Mouse (Mus musculus): ENCODE data around the gene Snip1.

The Snip1 gene

GRCm38 (mm10) chr4:125101334-125101733 lies 34.9 kb downstream of the Snip1 start:
- DNase-seq, result no peak

DNA sequence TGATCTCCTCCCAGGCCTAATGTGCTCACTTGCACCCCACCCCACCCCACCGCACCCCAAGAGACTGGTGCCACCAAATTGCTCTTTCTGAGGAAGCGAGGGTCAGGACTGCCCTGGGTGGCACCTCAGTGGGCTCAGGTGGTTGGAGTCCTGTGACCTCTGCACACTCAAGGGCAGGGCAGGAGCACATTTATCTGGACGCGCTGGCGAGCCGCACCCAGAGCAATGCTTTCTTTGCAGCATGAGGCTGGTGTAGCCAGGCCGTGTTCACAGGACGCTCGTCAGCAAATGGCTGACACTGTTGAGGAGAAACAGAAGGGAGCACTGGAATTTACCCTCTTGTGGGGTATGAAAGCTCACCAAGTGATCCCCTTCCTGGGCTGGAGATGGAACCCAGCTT lies 38.9 kb downstream of the Snip1 start:
- DNase-seq, result no peak

- peak; percentile 72 for DNase-seq
These were observed 48.2 kb downstream of the Snip1 start for GRCm38 (mm10) chr4:125114638-125115037.

DNA sequence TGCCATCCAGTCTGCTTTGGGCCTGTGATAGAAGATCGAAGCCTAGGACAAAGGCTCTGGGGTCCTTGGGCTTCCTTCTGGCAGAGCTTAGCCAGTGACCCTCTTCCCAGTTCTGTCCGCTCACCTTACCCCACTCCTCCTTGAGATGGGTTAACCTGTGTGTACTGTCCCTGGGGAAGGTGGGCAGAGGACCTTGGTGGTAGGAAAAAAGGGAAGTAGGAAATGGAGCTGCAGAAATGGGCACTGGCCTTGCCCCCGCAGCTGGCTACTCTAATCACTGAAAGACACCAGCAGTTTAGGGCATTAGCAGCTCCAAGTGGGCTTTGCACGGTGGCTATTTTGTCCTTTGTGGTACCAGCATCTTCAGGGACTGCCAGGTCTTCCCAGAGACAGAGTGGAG lies 48.6 kb downstream of the Snip1 start:
- DNase-seq, result no peak

DNA sequence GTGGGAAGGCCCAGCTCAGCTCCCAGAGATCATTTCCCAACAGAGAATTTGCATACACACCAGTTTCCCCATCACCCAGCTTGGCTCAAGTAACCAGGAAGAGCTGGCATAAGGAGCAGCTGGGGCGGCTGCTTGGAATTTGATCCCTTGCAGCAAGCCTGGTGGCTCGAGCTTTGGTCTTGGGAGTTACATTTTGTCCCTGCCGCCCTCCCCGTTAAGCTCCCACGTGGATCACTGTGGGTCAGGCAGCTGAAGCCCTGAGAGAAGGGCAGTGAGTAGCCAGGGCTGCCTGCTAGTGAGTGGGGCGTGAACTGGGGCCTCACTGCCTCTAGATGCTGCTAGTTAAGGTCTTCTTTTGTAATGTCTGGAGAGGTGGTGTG lies 49.2 kb downstream of the Snip1 start:
- no peak for DNase-seq

GRCm38 (mm10) chr4:125116090-125116861 lies 49.8 kb downstream of the Snip1 start:
- peak; percentile 42 for DNase-seq

GRCm38 (mm10) chr4:125116929-125117328 lies 50.5 kb downstream of the Snip1 start:
- DNase-seq, result no peak

DNA sequence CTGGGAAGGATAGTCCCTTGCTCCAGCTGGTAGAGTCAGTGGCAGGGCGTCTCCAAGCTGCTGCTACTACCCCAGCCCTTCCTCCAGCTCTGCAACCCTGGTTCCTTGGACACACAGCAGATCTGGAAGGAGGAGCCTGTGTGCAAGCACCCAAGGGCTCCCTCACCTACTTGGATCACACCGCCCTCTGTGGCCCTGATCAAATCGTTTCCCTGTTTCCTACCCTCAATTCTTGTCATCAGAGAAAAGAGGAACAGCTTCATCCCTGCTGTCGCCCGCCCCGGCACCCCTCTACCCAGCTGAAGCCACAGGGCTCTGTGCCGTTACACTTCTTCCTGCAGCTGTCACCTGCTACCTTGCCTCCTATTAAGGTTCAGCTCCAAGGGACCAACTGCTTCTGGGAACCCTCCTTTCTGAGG lies 51.4 kb downstream of the Snip1 start:
- DNase-seq, result no peak

DNA sequence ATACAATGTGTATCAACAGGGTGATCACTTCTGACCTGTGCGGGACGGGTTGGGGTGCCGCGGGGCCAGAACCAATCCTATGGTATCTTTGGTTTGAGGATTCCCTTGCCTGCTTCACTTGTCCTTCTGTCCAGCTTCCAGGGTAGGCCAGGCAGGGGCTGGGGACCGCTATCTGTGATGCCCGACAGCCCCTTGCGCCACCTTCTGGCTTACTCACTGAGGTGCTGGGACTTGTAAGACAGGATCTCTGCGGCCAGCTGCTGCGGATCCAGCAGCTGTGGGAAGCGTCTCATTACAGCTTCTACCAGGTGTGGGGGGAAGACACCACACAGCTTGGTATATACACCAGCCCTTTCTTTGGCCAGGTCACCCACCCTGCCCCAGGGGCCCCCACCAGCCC lies 52.6 kb downstream of the Snip1 start:
- no peak for DNase-seq

DNA sequence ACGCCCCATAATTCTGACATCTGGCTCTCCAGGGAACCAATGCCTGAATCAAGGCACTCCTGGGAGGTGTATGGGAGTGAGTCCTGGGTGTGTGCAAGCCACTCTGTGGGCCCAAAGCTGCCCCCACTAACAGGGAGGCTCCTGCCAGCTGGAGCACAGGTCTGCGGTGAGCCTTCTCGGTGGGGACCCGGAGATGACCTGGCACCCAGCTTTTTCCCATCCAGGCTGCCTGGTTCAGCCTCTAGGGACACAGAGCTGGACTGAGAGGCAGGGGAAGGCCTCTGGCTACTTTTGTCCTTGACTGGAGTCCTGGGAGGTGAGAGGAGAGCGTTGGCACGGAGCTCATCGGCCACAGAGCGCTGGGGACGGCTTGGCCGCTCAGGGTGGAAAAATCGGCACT lies 53.2 kb downstream of the Snip1 start:
- DNase-seq, result no peak

DNA sequence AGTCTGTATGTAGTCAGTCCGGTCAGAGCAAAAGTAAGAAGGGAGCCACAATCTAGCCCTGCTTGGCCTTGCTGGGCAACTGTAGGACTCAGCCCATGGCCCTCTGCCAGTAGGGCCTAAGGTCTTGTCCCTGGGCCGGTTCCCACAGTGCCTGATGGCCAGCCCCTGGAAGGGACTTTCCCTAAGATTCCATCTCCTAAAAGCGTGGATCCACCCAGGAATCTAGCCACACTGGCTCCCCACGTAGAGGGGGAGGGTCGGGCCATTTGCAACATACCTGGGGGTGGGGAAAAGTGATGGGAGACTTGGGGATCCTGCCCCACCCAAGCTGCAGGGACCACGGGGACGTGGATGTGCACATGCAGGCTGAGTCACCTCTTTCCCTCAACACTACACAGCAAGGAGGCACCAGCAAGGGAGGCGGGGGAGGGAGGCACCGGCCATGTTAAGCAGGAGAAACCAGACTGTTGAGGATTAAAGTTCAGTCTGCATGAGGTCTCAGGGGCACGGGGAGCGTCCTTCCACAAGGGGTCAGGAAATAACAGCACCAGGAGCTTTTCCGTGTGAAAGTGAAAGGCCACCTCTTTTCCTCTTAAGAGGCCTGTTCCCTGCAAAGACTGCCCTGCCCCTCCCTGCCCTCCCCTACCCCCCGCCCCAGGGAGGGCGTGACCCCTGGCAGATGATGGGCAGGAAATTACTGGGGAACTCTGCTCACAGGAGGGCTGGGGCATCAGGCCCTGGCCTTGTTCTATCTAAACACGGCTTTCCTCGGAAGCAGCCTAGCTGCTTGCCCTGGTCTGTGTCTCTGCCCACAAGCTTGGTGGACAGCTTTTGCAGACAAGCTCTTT lies 56.2 kb downstream of the Snip1 start:
- no peak for DNase-seq

- DNase-seq, result no peak
These were observed 56.8 kb downstream of the Snip1 start for GRCm38 (mm10) chr4:125123279-125123671.

Measured in cerebellum, adult 8-10 months (tissue).